Mouse (Mus musculus) embryonic facial prominence, embryonic 11.5 days (tissue): ENCODE measurements around the gene Nfatc4. TPM values are rescaled to one million over a fixed set of nuclear protein-coding genes. Genes with fewer than 3 reads are reported as not detected.

Source experiments
- ATAC-seq: fragments of 200-750 bp; cut with Nextera tagmentation; replicated peaks from 2 replicates; pipeline ENCODE4 v1.8.0; 2017; ENCODE audit warnings: low read depth; ENCODE audit not compliant: insufficient number of reproducible peaks, low FRiP score, low TSS enrichment
- DNase-seq: peaks from one replicate; pipeline ENCODE4 v3.0.0-alpha.2; 2015; ENCODE audit warnings: low spot score
- H3K27ac ChIP-seq: fragments of 300-500 bp; sonication (generic); replicated peaks from 2 replicates; pipeline ENCODE4 v1.5.1; 2014; ENCODE audit warnings: mild to moderate bottlenecking, low read depth, low read length, control low read depth
- H3K27me3 ChIP-seq: fragments of 300-500 bp; sonication (generic); 2 replicates; pipeline ENCODE4 v1.6.1; 2014; ENCODE audit warnings: mild to moderate bottlenecking, low read length, moderate library complexity, mixed read lengths; ENCODE audit not compliant: control insufficient read depth, insufficient read depth
- H3K36me3 ChIP-seq: fragments of 300-500 bp; sonication (generic); replicated peaks from 2 replicates; pipeline ENCODE4 v1.6.1; 2014; ENCODE audit warnings: low read depth, mild to moderate bottlenecking, low read length, moderate library complexity, mixed read lengths; ENCODE audit not compliant: control insufficient read depth, insufficient read depth
- H3K4me1 ChIP-seq: fragments of 300-500 bp; sonication (generic); 2 replicates; pipeline ENCODE4 v1.6.1; 2014; ENCODE audit warnings: low read length, mixed read lengths; ENCODE audit not compliant: control insufficient read depth, insufficient read depth
- H3K4me2 ChIP-seq: fragments of 300-500 bp; sonication (generic); 2 replicates; pipeline ENCODE4 v1.6.1; 2014; ENCODE audit warnings: low read depth, mild to moderate bottlenecking, control low read depth, low read length, moderate library complexity
- H3K4me3 ChIP-seq: fragments of 300-500 bp; sonication (generic); 2 replicates; pipeline ENCODE4 v1.5.1; 2014; ENCODE audit warnings: low read depth, low read length, control low read depth
- H3K9ac ChIP-seq: fragments of 300-500 bp; sonication (generic); replicated peaks from 2 replicates; pipeline ENCODE4 v1.6.1; 2014; ENCODE audit warnings: mild to moderate bottlenecking, control low read depth, low read length
- H3K9me3 ChIP-seq: fragments of 300-500 bp; sonication (generic); replicated peaks from 2 replicates; pipeline ENCODE4 v1.6.1; 2016; ENCODE audit warnings: mild to moderate bottlenecking, low read length, inconsistent platforms, mixed read lengths; ENCODE audit not compliant: control insufficient read depth
- WGBS: fragments of 180-500 bp; shearing (Covaris S2); extraction: QIAGEN DNeasy Blood & Tissue Kit; methylation state at CpG from one replicate; pipeline ENCODE4 v1.1.7; 2014; 5-methylcytosine and 5-hydroxymethylcytosine counted together
- polyA plus RNA-seq: library from polyadenylated mRNA; unstranded; fragments of >200 nt; fragmentation: Nextera tagmentation; extraction: Ambion mirVana; gene quantifications from 2 replicates; pipeline ENCODE4 v1.2.1, GENCODE M21; 2014

Nfatc4 gene
- polyA plus RNA-seq, 1 experiment from 2014 or later, result 53.7 TPM

DNA sequence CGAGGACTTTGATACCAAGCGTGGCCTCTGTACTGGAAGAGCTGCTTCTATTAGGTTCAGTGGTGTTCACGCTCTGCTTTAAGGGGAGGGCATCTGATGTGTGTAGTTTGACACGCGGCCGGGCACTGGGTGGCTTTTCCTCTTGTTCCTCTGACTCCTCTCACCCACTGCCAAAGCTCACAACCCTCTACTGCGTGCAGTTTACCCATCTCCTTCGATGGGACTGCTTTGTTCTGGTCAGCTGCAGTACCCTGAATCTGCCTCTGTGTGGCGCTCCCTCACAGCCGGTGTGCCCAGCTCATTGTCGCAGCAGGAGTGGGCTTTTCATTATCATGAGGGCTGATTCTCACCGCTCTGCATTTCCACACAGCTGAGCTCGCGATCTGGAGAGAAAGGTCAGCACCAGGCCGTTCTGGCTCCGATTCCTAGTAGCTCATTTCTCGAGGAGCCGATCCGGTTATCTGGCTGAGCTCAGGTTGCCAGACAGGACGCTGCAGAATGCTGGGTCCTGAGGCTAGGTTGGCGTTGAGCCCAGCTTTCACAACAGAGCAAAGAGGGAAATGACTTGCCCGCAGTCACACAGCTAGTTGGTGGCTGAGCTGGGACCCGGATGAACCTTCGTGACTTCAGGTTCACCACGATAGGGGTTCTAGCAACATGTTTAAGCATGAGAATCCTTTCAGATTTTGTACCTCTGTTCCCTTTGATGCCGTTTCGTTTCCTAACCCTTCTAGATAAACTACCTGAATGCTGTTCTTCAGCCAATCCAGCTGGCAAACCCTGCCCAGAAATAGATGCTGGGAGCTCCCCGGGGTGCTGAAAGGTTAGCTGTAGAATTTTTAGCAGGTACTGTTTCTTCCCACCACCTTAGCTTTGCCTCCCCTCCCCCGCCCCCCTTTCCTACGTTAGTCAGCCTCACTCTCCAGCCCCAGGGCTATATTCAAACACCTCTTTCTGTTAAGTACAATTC is 51.1 kb downstream of the Nfatc4 start:
- peak overlapping the region; percentile 6 for H3K4me2 ChIP-seq
- H3K27me3 ChIP-seq, result no peaks in the 10 kb centered on the region
- peak; percentile 55 for ATAC-seq
- H3K27ac ChIP-seq, result no peak overlapping the region
- peak; percentile 85 for DNase-seq
- no peaks in the 10 kb centered on the region for H3K9me3 ChIP-seq
- H3K36me3 ChIP-seq, result peaks cover 13% of the 10 kb centered on the region
- H3K4me1 ChIP-seq, result peaks cover 3% of the 10 kb centered on the region; the same call in 1 of the 2 replicates
- peak overlapping the region; percentile 29; the same call in 1 of the 2 replicates for H3K9ac ChIP-seq
- H3K4me3 ChIP-seq, result no peak overlapping the region
- 14% methylated on average over 30 of the region's 30 CpGs for WGBS

DNA sequence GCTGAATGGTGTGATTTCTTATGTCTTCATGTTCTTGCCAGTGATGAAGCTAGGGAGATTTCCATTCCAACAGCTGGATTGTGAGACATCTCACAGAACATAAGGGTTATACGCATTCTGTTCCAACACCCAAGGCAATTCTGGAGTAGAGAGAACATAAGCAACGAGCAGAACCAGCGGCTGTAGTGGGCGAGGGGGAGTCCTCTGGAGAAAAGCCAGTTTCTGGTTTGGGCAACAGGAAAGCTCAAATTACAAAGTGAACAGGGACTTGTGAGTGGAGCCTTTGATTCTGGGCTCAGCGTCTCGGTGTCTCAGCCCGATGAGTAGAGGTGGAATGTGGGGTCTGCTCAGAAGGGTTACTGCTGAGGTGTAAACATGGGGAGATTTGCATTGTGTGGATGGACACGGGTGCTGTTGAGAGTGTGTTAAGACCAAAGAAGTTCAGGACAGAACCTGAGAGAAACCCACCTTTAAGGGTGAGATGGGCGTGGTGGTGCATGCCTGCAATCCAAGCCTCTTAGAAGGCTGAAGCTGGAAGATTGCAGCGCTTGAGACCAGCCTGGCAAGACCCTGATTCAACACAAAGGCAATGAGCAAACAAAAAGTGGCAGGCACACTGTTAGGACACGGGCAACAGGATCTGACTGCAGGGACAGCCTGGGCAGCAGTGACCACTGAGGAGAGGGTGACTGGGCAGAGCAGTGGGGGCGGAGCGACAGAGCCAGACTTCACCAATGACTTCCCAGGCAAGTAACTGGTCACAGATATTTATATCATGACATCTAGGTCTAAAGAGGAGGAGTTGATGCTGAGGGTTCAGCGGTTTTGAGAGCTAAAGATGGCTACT is 54.7 kb downstream of the Nfatc4 start:
- DNase-seq (peak; percentile 72), ATAC-seq (no peak)
- 17% methylated on average over 14 of the region's 14 CpGs for WGBS
- Histone ChIP-seq H3K9me3 (no peaks in the 10 kb centered on the region), H3K27ac (no peak overlapping the region), H3K36me3 (no peaks in the 10 kb centered on the region), H3K4me2 (peak overlapping the region; percentile 22), H3K4me3 (no peak overlapping the region), H3K9ac (no peak overlapping the region), H3K4me1 (peaks cover 3% of the 10 kb centered on the region; the same call in 1 of the 2 replicates), H3K27me3 (no peaks in the 10 kb centered on the region)

DNA sequence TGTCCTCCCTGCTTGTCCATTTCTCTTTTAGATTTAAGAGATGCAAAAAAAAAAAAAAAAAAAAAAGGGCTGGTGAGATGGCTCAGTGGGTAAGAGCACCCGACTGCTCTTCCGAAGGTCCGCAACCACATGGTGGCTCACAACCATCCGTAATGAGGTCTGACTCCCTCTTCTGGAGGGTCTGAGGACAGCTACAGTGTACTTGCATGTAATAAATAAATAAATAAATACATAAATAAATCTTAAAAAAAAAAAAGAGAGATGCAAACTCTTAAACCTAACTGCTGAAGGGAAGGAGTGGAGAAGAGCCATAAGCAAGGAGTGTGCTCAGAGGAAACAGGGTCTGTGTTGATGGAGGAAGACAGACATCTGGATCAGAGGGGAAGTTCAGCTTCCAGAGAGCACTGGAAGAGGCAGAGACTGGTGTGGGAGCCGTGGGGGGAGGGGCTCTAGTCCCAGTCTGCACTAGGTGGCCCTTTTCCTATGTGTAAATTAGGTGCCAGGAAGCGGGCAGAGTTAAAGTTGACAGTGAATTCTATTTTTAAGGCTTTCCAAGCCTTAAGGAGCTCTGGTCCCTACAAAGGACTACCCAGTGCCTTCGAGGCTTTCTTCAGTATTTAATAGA is 55.5 kb downstream of the Nfatc4 start:
- 30% methylated on average over 7 of the region's 7 CpGs for WGBS
- DNase-seq (no peak), ATAC-seq (no peak)
- Histone ChIP-seq H3K27ac (no peak overlapping the region), H3K9me3 (no peaks in the 10 kb centered on the region), H3K9ac (no peak overlapping the region), H3K27me3 (no peaks in the 10 kb centered on the region), H3K36me3 (no peaks in the 10 kb centered on the region), H3K4me1 (peaks cover 3% of the 10 kb centered on the region; the same call in 1 of the 2 replicates), H3K4me2 (no peak overlapping the region), H3K4me3 (no peak overlapping the region)

DNA sequence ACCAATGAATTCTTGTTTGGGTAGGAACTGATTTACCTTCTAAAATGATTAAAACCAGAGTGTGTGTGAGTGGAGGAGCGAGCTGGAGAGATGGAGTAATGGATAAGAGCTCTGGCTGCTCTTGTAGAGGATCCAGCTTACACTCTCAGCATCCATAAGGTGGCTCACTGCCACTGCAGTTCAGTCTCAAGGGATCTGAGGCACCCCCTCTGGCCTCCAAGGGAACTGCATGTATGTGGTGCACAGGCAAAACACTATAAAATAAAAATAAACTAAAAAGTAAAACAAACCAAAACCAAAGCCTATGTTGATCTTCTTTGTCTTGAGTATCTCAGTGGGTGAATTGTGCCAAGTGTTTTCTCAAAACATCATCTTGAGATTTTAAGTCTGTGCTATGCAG is 56.7 kb downstream of the Nfatc4 start:
- H3K36me3 ChIP-seq, result no peaks in the 10 kb centered on the region
- DNase-seq, result peak; percentile 73
- H3K4me2 ChIP-seq, result no peak overlapping the region
- H3K27ac ChIP-seq, result no peak overlapping the region
- H3K27me3 ChIP-seq, result no peaks in the 10 kb centered on the region
- no peak for ATAC-seq
- H3K4me1 ChIP-seq, result peaks cover 3% of the 10 kb centered on the region; the same call in 1 of the 2 replicates
- 25% methylated on average over 1 of the region's 1 CpGs for WGBS
- H3K9me3 ChIP-seq, result no peaks in the 10 kb centered on the region
- no peak overlapping the region for H3K4me3 ChIP-seq
- no peak overlapping the region for H3K9ac ChIP-seq

DNA sequence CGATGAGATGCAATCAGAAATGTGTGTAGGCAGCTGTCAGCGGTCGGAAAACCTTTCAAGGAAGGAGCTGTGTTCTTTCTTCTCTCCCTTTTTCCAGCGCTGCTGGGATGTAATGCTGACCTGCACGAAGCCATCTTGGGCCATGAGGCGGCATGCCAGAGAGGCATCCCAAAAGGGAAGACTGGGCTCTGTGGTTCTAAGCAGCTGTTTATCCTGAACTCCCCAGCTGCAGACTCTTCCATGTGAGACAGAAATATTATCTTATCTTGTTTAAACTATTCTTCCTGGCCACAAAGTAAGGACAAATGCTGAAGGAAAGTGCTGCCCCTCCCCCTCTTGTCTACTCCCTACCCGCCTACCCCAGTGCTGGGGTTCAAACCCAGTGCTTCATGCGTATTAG is 58.0 kb downstream of the Nfatc4 start:
- WGBS, result 84% methylated on average over 8 of the region's 8 CpGs
- no peak for DNase-seq
- H3K27ac ChIP-seq, result no peak overlapping the region

DNA sequence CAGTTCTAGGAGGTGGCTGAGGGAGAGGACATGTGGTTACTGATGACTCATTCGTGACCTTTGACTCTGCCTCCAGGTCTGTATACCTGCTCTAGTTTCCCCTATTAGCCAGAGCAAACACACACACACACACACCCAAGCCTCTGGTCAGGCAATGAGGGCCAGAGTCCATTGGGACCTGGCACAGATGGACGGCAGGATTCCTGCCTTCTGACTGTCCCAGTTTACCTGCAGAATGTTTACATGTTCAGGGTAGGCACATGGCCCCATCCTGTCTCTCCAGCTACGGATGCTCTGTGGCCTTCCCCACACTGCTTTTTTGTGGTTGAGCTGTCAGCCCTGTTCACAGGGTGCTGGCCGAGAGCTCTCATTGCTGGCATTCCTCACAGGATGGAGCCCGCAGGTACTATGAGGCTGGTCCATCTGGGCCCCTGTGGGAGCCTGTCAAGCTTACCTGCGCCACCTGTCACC is 59.3 kb downstream of the Nfatc4 start:
- H3K27me3 ChIP-seq, result no peaks in the 10 kb centered on the region
- peaks cover 3% of the 10 kb centered on the region; the same call in 1 of the 2 replicates for H3K4me1 ChIP-seq
- DNase-seq (no peak), ATAC-seq (no peak)
- 64% methylated on average over 6 of the region's 6 CpGs for WGBS
- no peak overlapping the region for H3K4me3 ChIP-seq
- no peaks in the 10 kb centered on the region for H3K9me3 ChIP-seq
- no peaks in the 10 kb centered on the region for H3K36me3 ChIP-seq
- H3K9ac ChIP-seq, result no peak overlapping the region
- H3K27ac ChIP-seq, result no peak overlapping the region
- H3K4me2 ChIP-seq, result no peak overlapping the region

More for the DNA sequence above, 58.0 kb downstream of the Nfatc4 start:
- Histone ChIP-seq H3K9me3 (no peaks in the 10 kb centered on the region), H3K4me3 (no peak overlapping the region), H3K36me3 (no peaks in the 10 kb centered on the region), H3K4me1 (peaks cover 3% of the 10 kb centered on the region; the same call in 1 of the 2 replicates), H3K27me3 (no peaks in the 10 kb centered on the region), H3K9ac (no peak overlapping the region), H3K4me2 (no peak overlapping the region)
- ATAC-seq, result no peak

DNA sequence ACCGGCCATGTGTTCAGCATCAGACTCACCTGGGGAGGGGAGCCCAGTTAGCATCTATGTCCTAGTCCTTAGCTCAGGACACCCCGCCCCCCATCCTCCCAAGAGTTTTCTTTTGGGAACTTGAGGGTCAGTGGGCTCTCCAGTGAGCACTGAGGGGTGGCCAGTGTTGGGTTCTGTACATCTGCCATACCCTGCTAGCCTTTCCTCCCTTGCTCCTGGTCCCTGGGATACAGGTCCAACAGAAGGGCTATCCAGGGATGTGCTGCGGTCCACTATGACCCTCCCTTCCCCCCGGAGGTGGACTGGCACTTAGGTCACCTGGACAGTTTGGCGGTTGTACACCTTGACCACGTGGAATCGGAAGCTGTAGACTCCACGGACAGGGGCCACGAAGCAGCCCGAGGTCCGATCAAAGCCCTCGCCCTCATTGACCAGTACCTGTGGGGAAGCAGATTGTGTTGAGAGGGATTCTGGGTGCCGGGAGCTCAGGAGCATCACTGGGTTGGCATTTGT is 60.3 kb downstream of the Nfatc4 start:
- no peak overlapping the region for H3K4me3 ChIP-seq
- H3K4me1 ChIP-seq, result no peaks in the 10 kb centered on the region
- H3K9me3 ChIP-seq, result no peaks in the 10 kb centered on the region
- peaks cover 6% of the 10 kb centered on the region for H3K36me3 ChIP-seq
- no peak overlapping the region for H3K4me2 ChIP-seq
- DNase-seq (no peak), ATAC-seq (no peak)
- H3K9ac ChIP-seq, result no peak overlapping the region
- no peaks in the 10 kb centered on the region for H3K27me3 ChIP-seq
- H3K27ac ChIP-seq, result no peak overlapping the region
- WGBS, result 90% methylated on average over 13 of the region's 13 CpGs
